In genomic region chr2:181276766-181277165, GRCm38 (mm10) we compare ENCODE assay signal across 17 mouse cellular contexts. TPM values are rescaled to one million over a fixed set of nuclear protein-coding genes. Genes with fewer than 3 reads are reported as not detected.
DNase-seq lines count a peak whose midpoint lies in the region; ATAC-seq and TF ChIP-seq lines count a peak whose summit lies in the region.
"Had no signal": no experiment of that assay in that cellular context is flagged by ENCODE, and none has a peak within 500 bp of the region (broad histone marks: within the 10 kb centered on the region; RNA-seq: fewer than 3 reads in every experiment).

No protein-coding gene starts in this region.

- no peak for TF ChIP-seq CTCF in kidney, postnatal 0 days (IDR thresholded peaks at IDR 0.05; ENCODE audit: low read depth)

- H3K27me3 ChIP-seq in heart, embryonic 12.5 days (replicated peaks): no peaks in the 10 kb centered on the region
- H3K27me3 ChIP-seq in kidney, postnatal 0 days (ENCODE audit: insufficient read depth, low read length): no peaks in the 10 kb centered on the region
- H3K27me3 ChIP-seq: embryonic facial prominence, embryonic 15.5 days; hindbrain, embryonic 12.5 days; stomach, embryonic 15.5 days had no signal

- peaks cover 39% of the 10 kb centered on the region for H3K36me3 ChIP-seq in heart, embryonic 12.5 days
- H3K36me3 ChIP-seq in kidney, postnatal 0 days (ENCODE audit: insufficient read depth, low read length): peaks cover 28% of the 10 kb centered on the region

- WGBS in heart, embryonic 12.5 days: 72% methylated on average over 1 of the region's 1 CpGs
- WGBS in kidney, postnatal 0 days: 56% methylated on average over 1 of the region's 1 CpGs

- no peaks in the 10 kb centered on the region for H3K9me3 ChIP-seq in heart, embryonic 12.5 days (replicated peaks)
- no peaks in the 10 kb centered on the region for H3K9me3 ChIP-seq in kidney, postnatal 0 days (replicated peaks; ENCODE audit: low read length)
- H3K9me3 ChIP-seq: embryonic facial prominence, embryonic 15.5 days; hindbrain, embryonic 12.5 days; stomach, embryonic 15.5 days had no signal

- H3K9ac ChIP-seq in heart, embryonic 12.5 days: no peak overlapping the region
- no peak overlapping the region for H3K9ac ChIP-seq in kidney, postnatal 0 days (ENCODE audit: low read depth, low read length)
- H3K9ac ChIP-seq: embryonic facial prominence, embryonic 15.5 days; hindbrain, embryonic 12.5 days; stomach, embryonic 15.5 days had no signal

- H3K27ac ChIP-seq in heart, embryonic 12.5 days (ENCODE audit: poor library complexity, severe bottlenecking): no peak overlapping the region
- H3K27ac ChIP-seq in kidney, postnatal 0 days: no peak overlapping the region
- H3K27ac ChIP-seq: embryonic facial prominence, embryonic 15.5 days; hindbrain, embryonic 12.5 days; stomach, embryonic 15.5 days had no signal

- H3K4me3 ChIP-seq in heart, embryonic 12.5 days: no peak overlapping the region
- no peak overlapping the region for H3K4me3 ChIP-seq in kidney, postnatal 0 days (replicated peaks; ENCODE audit: low read depth, low read length)
- H3K4me3 ChIP-seq: embryonic facial prominence, embryonic 15.5 days; hindbrain, embryonic 12.5 days; stomach, embryonic 15.5 days had no signal

- no peak for ATAC-seq in heart, embryonic 12.5 days (ENCODE audit: insufficient number of reproducible peaks, low FRiP score)
- ATAC-seq in kidney, postnatal 0 days (replicated peaks; ENCODE audit: low FRiP score, low read depth): no peak
- ATAC-seq in erythroblast, adult 5-6 weeks (replicated peaks; ENCODE audit: low FRiP score, poor library complexity, severe bottlenecking): no peak
- ATAC-seq: forebrain, embryonic 16.5 days had no signal

- no peak overlapping the region for H3K4me2 ChIP-seq in heart, embryonic 12.5 days
- H3K4me2 ChIP-seq in kidney, postnatal 0 days (ENCODE audit: low read length): no peak overlapping the region
- H3K4me2 ChIP-seq: embryonic facial prominence, embryonic 15.5 days; hindbrain, embryonic 12.5 days; stomach, embryonic 15.5 days had no signal

- peak; percentile 57 for DNase-seq in heart, adult 8-10 months (ENCODE audit: low spot score)
- peak; percentile 53 for DNase-seq in MN1 (ENCODE audit: low spot score)
- DNase-seq in kidney, postnatal 0 days (ENCODE audit: low spot score): peak; percentile 12
- DNase-seq in lung, postnatal 10 days: peak; percentile 62
- no peak for DNase-seq in embryo, embryonic 9.5 days (ENCODE audit: extremely low spot score)
- no peak for DNase-seq in frontal cortex, postnatal 14 days (ENCODE audit: low spot score in 2 of 2)
- DNase-seq: cerebellum, postnatal 36 days; right cerebral cortex, postnatal 4 days had no signal

- no peaks in the 10 kb centered on the region for H3K4me1 ChIP-seq in heart, embryonic 12.5 days (replicated peaks)
- no peaks in the 10 kb centered on the region for H3K4me1 ChIP-seq in kidney, postnatal 0 days (replicated peaks; ENCODE audit: insufficient read depth, low read length)
- H3K4me1 ChIP-seq: embryonic facial prominence, embryonic 15.5 days; hindbrain, embryonic 12.5 days; stomach, embryonic 15.5 days had no signal

RNA-seq across cellular contexts. Expression of gene Gmeb2, which starts 11.1 kb away (rescaled TPM):
- 1 to 10 TPM; 6.9 to 8.8 (median 7.7) TPM for total RNA-seq in heart, adult 8-10 months (2022)
- 10.3 and 10.7 TPM in 2 replicates for polyA plus RNA-seq in heart, embryonic 12.5 days (2016; fragmentation: Nextera tagmentation; extraction: Ambion mirVana)
- 8.1 and 9.8 TPM in 2 replicates for polyA plus RNA-seq in kidney, postnatal 0 days (2015; fragmentation: Nextera tagmentation; extraction: Ambion mirVana)
- total RNA-seq in erythroblast, adult 5-6 weeks (2015; ENCODE audit: low replicate concordance): 23.6 and 24.6 TPM in 2 replicates
- total RNA-seq in erythroblast, adult 5-6 weeks (2017; ENCODE audit: low replicate concordance): 15.4 and 41.7 TPM in 2 replicates

RNA-seq across cellular contexts. Expression of gene Helz2, which starts 34.9 kb away (rescaled TPM):
- 1 to 10 TPM; 7.9 to 9.5 (median 9.0) TPM for total RNA-seq in heart, adult 8-10 months (2022)
- 1.7 and 1.9 TPM in 2 replicates for polyA plus RNA-seq in heart, embryonic 12.5 days (2016; fragmentation: Nextera tagmentation; extraction: Ambion mirVana)
- polyA plus RNA-seq in kidney, postnatal 0 days (2015; fragmentation: Nextera tagmentation; extraction: Ambion mirVana): 1.4 and 1.5 TPM in 2 replicates
- 8.6 and 10.0 TPM in 2 replicates for total RNA-seq in erythroblast, adult 5-6 weeks (2015; ENCODE audit: low replicate concordance)
- total RNA-seq in erythroblast, adult 5-6 weeks (2017; ENCODE audit: low replicate concordance): 11.8 and 12.1 TPM in 2 replicates

RNA-seq across cellular contexts. Expression of gene Stmn3, which starts 37.5 kb away (rescaled TPM):
- under 1 TPM in 2 of 4 experiments, not detected in 2; 0.30 to 0.47 TPM for total RNA-seq in heart, adult 8-10 months (2022)
- polyA plus RNA-seq in heart, embryonic 12.5 days (2016; fragmentation: Nextera tagmentation; extraction: Ambion mirVana): 0.45 and 0.80 TPM in 2 replicates
- polyA plus RNA-seq in kidney, postnatal 0 days (2015; fragmentation: Nextera tagmentation; extraction: Ambion mirVana): 0.24 and 0.66 TPM in 2 replicates
- not detected in 2 replicates for total RNA-seq in erythroblast, adult 5-6 weeks (2015; ENCODE audit: low replicate concordance)
- not detected in 2 replicates for total RNA-seq in erythroblast, adult 5-6 weeks (2017; ENCODE audit: low replicate concordance)
- total RNA-seq: granulocyte monocyte progenitor cell, adult 5-6 weeks; megakaryocyte, adult 5-6 weeks had no signal

RNA-seq across cellular contexts. Expression of gene Rtel1, which starts 42.8 kb away (rescaled TPM):
- 10 to 100 TPM in 2 of 4 experiments, 1 to 10 TPM in 2; 8.1 to 13.0 (median 10.0) TPM for total RNA-seq in heart, adult 8-10 months (2022)
- polyA plus RNA-seq in heart, embryonic 12.5 days (2016; fragmentation: Nextera tagmentation; extraction: Ambion mirVana): 29.0 and 30.0 TPM in 2 replicates
- polyA plus RNA-seq in kidney, postnatal 0 days (2015; fragmentation: Nextera tagmentation; extraction: Ambion mirVana): 16.8 and 24.2 TPM in 2 replicates
- 7.7 and 17.5 TPM in 2 replicates for total RNA-seq in erythroblast, adult 5-6 weeks (2015; ENCODE audit: low replicate concordance)
- total RNA-seq in erythroblast, adult 5-6 weeks (2017; ENCODE audit: low replicate concordance): 19.9 and 23.7 TPM in 2 replicates

RNA-seq across cellular contexts. Expression of gene Fndc11, which starts 57.0 kb away (rescaled TPM):
- not detected for total RNA-seq in heart, adult 8-10 months (2022)
- not detected in 2 replicates for polyA plus RNA-seq in heart, embryonic 12.5 days (2016; fragmentation: Nextera tagmentation; extraction: Ambion mirVana)
- polyA plus RNA-seq in kidney, postnatal 0 days (2015; fragmentation: Nextera tagmentation; extraction: Ambion mirVana): 0.27 and 0.55 TPM in 2 replicates
- total RNA-seq in erythroblast, adult 5-6 weeks (2015; ENCODE audit: low replicate concordance): 1.3 and 20.8 TPM in 2 replicates
- 0.98 and 1.4 TPM in 2 replicates for total RNA-seq in erythroblast, adult 5-6 weeks (2017; ENCODE audit: low replicate concordance)
- total RNA-seq: granulocyte monocyte progenitor cell, adult 5-6 weeks; left cerebral cortex, postnatal 14 days; megakaryocyte, adult 5-6 weeks had no signal
- polyA plus RNA-seq: forebrain, embryonic 16.5 days had no signal

Comparison
In these comparisons a context has a peak if more than half of its experiments do, and no peak if none do; other contexts are left out.
1. DNase-seq: peak in heart, adult 8-10 months (single experiment), MN1 (single experiment), kidney, postnatal 0 days (single experiment) and lung, postnatal 10 days (single experiment); none in embryo, embryonic 9.5 days (single experiment) and frontal cortex, postnatal 14 days (0 of 2).